Mouse (Mus musculus): ENCODE measurements at regions not wholly inside any gene's neighbourhood (a gene's known extent, or its start where the extent isn't known, plus 50 kb on each side); places are given as distances from the start of the nearest gene placed in this dataset.

DNA sequence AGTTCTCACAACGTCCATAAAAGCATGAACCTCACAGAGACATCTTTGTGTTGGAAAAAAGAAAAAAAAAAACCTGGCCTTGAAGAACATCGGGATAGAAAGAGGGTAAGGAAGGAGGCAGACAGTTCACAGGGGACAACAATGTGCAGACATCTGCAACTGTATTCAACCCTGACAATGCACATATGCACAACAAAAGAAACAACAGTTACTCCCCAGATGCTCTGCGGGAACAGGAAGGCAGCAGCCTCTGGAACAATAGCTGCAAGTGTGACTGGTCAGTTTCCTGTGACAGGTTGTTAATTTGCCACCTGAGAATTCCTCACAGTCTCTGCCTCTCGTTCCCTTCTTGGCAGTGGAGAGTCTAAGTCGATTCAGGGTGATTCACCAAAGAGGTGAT is 100.5 kb upstream of the Cnr1 start:
- TF ChIP-seq CTCF (IDR thresholded peaks at IDR 0.05; ENCODE audit: low read depth, low read length) (no peak), POLR2A (IDR thresholded peaks at IDR 0.05; ENCODE audit: borderline replicate concordance, low read depth, low read length) (no peak)
- Histone ChIP-seq H3K27ac (ENCODE audit: insufficient read depth, low read depth, low read length) (no peak overlapping the region), H3K4me1 (ENCODE audit: control insufficient read depth, insufficient read depth, low read length) (no peaks in the 10 kb centered on the region), H3K4me3 (ENCODE audit: insufficient read depth, low read length) (no peak overlapping the region)

DNA sequence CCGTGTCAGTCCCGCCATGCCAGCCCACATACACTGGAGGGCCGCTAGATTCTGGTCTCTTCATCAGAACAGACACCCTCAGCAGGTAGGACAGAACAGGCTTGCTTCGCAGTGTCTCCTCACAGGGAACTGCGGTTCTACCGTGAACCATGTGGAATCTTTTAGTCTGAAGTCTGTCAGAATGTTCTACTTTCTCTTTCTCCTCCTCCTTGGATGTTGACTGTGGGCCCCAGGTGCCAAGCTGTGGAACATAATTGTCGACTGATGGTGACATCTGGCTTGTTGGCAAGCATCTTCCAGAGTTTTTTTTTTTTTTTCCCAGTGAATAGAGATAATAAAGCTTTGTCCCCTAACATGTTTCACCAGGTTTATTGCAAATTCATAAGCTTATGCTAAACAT is 91.3 kb upstream of the Cnr1 start:
- Histone ChIP-seq H3K27ac (ENCODE audit: insufficient read depth, low read depth, low read length) (no peak overlapping the region), H3K4me3 (ENCODE audit: insufficient read depth, low read length) (no peak overlapping the region), H3K4me1 (ENCODE audit: control insufficient read depth, insufficient read depth, low read length) (no peaks in the 10 kb centered on the region)
- TF ChIP-seq CTCF (IDR thresholded peaks at IDR 0.05; ENCODE audit: low read depth, low read length) (no peak), POLR2A (IDR thresholded peaks at IDR 0.05; ENCODE audit: borderline replicate concordance, low read depth, low read length) (no peak)

DNA sequence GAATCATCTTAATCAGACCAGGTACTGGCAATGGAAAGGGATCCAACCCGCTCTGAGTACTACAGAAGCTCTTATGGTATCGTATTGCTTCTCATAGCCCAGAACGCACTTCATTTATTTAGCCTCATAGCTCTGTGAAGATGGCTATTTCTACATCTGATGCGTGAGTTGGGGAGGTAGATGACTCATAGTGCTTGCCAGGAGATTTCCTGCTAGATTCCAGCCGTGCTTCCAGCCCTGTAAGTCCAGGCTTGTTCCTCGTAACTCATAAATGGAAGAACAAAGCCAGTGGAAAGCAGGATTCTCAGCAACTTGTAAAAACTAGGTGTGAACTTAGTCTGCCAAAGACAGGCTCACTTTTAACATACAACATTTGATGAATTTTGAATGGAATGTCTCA is 86.0 kb upstream of the Cnr1 start:
- TF ChIP-seq CTCF (IDR thresholded peaks at IDR 0.05; ENCODE audit: low read depth, low read length) = no peak
- no peak for TF ChIP-seq POLR2A (IDR thresholded peaks at IDR 0.05; ENCODE audit: borderline replicate concordance, low read depth, low read length)
- H3K4me3 ChIP-seq (ENCODE audit: insufficient read depth, low read length) = no peak overlapping the region
- no peaks in the 10 kb centered on the region for H3K4me1 ChIP-seq (ENCODE audit: control insufficient read depth, insufficient read depth, low read length)
- H3K27ac ChIP-seq (ENCODE audit: insufficient read depth, low read depth, low read length) = no peak overlapping the region

DNA sequence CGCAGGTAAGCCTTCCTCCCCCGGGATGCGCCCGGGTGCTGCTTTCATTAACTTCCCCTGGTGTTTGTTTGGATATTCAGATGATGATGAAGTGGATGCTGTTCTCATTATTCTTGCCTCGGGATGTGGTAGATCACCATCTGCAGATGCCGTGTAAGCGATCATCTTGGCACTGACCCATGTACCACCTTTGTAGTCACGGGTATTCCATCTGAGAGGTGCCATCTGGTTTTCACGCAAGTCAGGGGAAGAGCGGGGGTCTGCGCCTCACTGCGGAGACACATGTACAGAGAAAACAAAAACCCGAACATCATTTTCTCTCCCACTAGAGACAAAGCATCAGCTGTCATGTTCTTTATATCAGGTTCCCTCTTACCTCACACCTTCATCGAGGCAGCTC is 84.3 kb upstream of the Cnr1 start:
- TF ChIP-seq POLR2A (IDR thresholded peaks at IDR 0.05; ENCODE audit: borderline replicate concordance, low read depth, low read length) (no peak), CTCF (IDR thresholded peaks at IDR 0.05; ENCODE audit: low read depth, low read length) (no peak)
- Histone ChIP-seq H3K4me3 (ENCODE audit: insufficient read depth, low read length) (no peak overlapping the region), H3K4me1 (ENCODE audit: control insufficient read depth, insufficient read depth, low read length) (no peaks in the 10 kb centered on the region), H3K27ac (ENCODE audit: insufficient read depth, low read depth, low read length) (no peak overlapping the region)

DNA sequence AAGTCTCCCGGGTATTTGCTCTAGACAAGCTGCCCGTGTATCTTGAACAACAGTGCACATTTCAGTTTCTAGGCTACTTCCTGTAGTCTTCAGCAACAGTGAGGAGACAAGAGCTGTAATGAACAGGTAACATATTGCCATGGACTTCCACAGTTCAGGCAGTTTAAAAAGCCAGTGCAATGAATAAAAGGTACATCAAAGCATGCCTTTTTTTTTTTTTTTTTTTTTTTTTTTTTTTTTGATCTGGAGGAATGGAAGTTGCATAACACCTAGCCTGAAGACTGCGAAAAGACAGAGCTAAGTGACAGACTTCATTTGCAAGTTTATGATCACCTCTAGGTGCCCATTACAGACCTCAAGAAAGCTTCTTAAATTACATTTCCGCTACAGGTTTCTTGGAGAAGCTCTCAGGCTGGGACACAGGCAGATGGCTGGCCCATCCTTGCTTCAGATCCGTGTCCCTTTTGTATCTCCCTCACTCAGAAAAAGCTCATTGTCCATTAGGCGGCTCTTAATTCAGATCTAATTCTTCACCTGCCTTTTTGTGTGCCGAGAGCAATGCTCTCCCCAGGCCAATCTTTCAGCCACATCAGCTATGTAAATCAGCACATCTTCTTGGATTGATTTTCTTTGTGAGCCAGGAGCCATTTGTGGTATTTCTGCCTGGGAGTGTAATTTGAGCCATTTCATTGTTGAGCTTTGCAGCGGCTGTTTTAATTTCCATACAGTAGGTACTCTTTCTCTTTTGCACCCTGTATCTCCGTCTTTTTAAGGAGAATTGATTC is 78.6 kb upstream of the Cnr1 start:
- H3K4me1 ChIP-seq (ENCODE audit: control insufficient read depth, insufficient read depth, low read length) = no peaks in the 10 kb centered on the region
- TF ChIP-seq CTCF (IDR thresholded peaks at IDR 0.05; ENCODE audit: low read depth, low read length) (no peak), POLR2A (IDR thresholded peaks at IDR 0.05; ENCODE audit: borderline replicate concordance, low read depth, low read length) (no peak)
- H3K4me3 ChIP-seq (ENCODE audit: insufficient read depth, low read length) = no peak overlapping the region
- H3K27ac ChIP-seq (ENCODE audit: insufficient read depth, low read depth, low read length) = no peak overlapping the region

DNA sequence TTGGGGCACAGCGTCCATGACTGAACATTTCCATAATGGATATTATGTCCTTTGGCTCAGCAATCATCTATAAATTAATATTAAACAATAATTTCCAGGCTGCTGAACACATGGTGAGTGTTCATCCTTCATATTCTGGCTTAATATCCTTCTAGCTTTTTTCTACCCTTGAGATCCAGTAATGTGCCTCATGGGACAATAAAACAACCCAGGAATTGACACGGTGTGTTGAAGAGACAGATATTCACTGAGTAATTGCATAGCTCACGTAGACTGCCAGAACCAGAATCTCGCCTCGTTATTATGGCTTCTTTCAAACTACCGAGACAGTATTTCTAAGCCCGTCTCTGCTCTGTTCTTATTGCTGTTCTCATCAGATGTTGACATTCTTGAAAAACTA is 74.1 kb upstream of the Cnr1 start:
- no peaks in the 10 kb centered on the region for H3K4me1 ChIP-seq (ENCODE audit: control insufficient read depth, insufficient read depth, low read length)
- H3K27ac ChIP-seq (ENCODE audit: insufficient read depth, low read depth, low read length) = no peak overlapping the region
- TF ChIP-seq POLR2A (IDR thresholded peaks at IDR 0.05; ENCODE audit: borderline replicate concordance, low read depth, low read length) (no peak), CTCF (IDR thresholded peaks at IDR 0.05; ENCODE audit: low read depth, low read length) (no peak)
- no peak overlapping the region for H3K4me3 ChIP-seq (ENCODE audit: insufficient read depth, low read length)

DNA sequence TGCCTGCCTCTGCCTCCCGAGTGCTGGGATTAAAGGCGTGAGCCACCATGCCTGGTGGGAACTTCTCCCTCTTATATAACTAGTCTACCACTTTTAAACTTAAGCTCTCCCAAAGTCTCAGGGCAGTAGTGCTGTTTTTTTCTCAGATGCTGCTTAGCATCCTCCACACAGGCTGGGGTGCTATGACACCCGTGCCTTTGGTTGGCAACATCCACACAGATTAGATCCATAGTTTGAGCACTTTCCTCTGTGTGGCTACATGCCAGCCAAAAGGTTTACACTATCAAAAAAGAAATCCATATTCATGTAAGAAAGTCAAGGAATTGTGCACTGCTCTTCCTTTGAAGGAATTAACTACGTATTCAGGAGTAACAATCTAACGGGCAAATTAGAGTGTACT is 72.1 kb upstream of the Cnr1 start:
- Histone ChIP-seq H3K27ac (ENCODE audit: insufficient read depth, low read depth, low read length) (no peak overlapping the region), H3K4me1 (ENCODE audit: control insufficient read depth, insufficient read depth, low read length) (no peaks in the 10 kb centered on the region), H3K4me3 (ENCODE audit: insufficient read depth, low read length) (no peak overlapping the region)
- no peak for TF ChIP-seq POLR2A (IDR thresholded peaks at IDR 0.05; ENCODE audit: borderline replicate concordance, low read depth, low read length)
- TF ChIP-seq CTCF (IDR thresholded peaks at IDR 0.05; ENCODE audit: low read depth, low read length) = no peak

DNA sequence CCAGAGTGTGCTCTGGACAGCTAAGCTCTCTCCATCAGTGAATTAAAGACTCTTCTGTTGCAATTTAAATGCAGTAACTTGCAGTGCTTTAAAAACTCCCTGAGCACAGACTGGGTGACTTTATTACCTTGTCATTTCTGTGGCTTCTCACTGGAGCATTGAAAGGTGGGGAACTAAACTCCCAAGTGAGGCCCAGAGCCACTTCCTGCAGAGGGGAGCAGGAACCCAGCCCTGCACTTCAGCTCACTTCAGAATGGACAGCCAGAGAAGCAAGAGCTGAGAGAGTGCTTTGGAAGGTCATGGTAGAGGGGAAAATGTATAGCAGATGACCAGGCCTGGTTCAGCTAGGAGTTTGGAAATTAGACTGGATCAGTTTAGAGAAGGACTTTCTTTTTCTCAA is 69.3 kb upstream of the Cnr1 start:
- Histone ChIP-seq H3K4me3 (ENCODE audit: insufficient read depth, low read length) (no peak overlapping the region), H3K27ac (ENCODE audit: insufficient read depth, low read depth, low read length) (no peak overlapping the region), H3K4me1 (ENCODE audit: control insufficient read depth, insufficient read depth, low read length) (no peaks in the 10 kb centered on the region)
- TF ChIP-seq POLR2A (IDR thresholded peaks at IDR 0.05; ENCODE audit: borderline replicate concordance, low read depth, low read length) (no peak), CTCF (IDR thresholded peaks at IDR 0.05; ENCODE audit: low read depth, low read length) (no peak)

DNA sequence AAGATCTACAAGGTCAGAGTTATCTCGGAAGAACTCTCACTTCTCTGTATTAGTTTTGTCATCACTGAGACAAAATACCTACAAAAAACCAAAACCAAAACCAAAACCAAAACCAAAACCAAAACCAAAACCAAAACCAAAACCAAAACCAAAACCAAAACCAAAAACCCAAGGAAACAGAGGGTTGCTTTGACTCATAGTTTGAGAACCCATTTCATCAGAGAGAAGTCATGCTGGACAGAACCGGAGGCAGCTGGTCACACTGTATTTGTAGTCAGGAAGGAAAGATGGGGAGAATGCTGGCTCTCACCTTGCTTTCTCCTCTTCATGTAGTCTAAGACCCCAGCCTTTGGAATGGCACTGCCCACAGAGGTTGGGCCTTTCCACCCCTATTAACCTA is 57.3 kb upstream of the Cnr1 start:
- H3K4me3 ChIP-seq (ENCODE audit: insufficient read depth, low read length) = no peak overlapping the region
- no peaks in the 10 kb centered on the region for H3K4me1 ChIP-seq (ENCODE audit: control insufficient read depth, insufficient read depth, low read length)
- H3K27ac ChIP-seq (ENCODE audit: insufficient read depth, low read depth, low read length) = no peak overlapping the region
- TF ChIP-seq CTCF (IDR thresholded peaks at IDR 0.05; ENCODE audit: low read depth, low read length) = no peak
- TF ChIP-seq POLR2A (IDR thresholded peaks at IDR 0.05; ENCODE audit: borderline replicate concordance, low read depth, low read length) = no peak

DNA sequence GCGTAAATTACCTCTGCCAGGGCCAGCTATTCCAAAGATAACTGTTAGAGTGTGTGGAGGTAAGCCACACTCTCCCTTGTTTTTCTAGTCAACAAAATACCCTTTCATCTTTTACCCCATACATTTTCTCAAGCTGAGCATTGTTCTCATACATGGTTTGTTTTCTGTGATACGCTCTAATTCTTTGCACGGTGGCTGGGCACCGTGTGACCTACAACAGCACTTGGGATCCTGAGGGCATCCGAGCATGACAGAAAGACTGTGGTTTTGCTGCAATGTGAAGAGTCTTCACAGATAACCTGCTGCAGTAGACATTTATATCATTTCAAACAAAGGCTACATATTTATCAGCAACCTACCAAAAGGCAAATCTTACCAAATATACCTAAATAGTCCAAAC is 55.1 kb upstream of the Cnr1 start:
- H3K27ac ChIP-seq (ENCODE audit: insufficient read depth, low read depth, low read length) = no peak overlapping the region
- no peaks in the 10 kb centered on the region for H3K4me1 ChIP-seq (ENCODE audit: control insufficient read depth, insufficient read depth, low read length)
- no peak overlapping the region for H3K4me3 ChIP-seq (ENCODE audit: insufficient read depth, low read length)
- no peak for TF ChIP-seq POLR2A (IDR thresholded peaks at IDR 0.05; ENCODE audit: borderline replicate concordance, low read depth, low read length)
- TF ChIP-seq CTCF (IDR thresholded peaks at IDR 0.05; ENCODE audit: low read depth, low read length) = no peak

Data from bone marrow macrophage, adult 2 months (primary cell).